Mouse (Mus musculus) intestine, postnatal 0 days (tissue): ENCODE results near the gene Commd4. TPM values are rescaled to one million over a fixed set of nuclear protein-coding genes. Genes with fewer than 3 reads are reported as not detected.

Source experiments
- ATAC-seq: fragments of 200-750 bp; cut with Nextera tagmentation; 2 replicates; pipeline ENCODE4 v1.8.0; 2017; ENCODE audit warnings: mild to moderate bottlenecking, moderate TSS enrichment, moderate library complexity
- H3K27ac ChIP-seq: fragments of 300-500 bp; sonication (generic); 2 replicates; pipeline ENCODE4 v1.5.1; 2014; ENCODE audit warnings: mild to moderate bottlenecking, low read depth, low read length, moderate library complexity
- H3K27me3 ChIP-seq: fragments of 300-500 bp; sonication (generic); replicated peaks from 2 replicates; pipeline ENCODE4 v1.6.1; 2014; ENCODE audit warnings: low read length, mixed read lengths; ENCODE audit not compliant: control insufficient read depth, insufficient read depth
- H3K36me3 ChIP-seq: fragments of 300-500 bp; sonication (generic); 2 replicates; pipeline ENCODE4 v1.6.1; 2014; ENCODE audit warnings: mild to moderate bottlenecking, moderate library complexity; ENCODE audit not compliant: control insufficient read depth, insufficient read depth
- H3K4me1 ChIP-seq: fragments of 300-500 bp; sonication (generic); replicated peaks from 2 replicates; pipeline ENCODE4 v1.6.1; 2014; ENCODE audit warnings: antibody characterized with exemption, low read length, mixed read lengths; ENCODE audit not compliant: control insufficient read depth, insufficient read depth
- H3K4me2 ChIP-seq: fragments of 300-500 bp; sonication (generic); replicated peaks from 2 replicates; pipeline ENCODE4 v1.6.1; 2014; ENCODE audit warnings: low read depth, mild to moderate bottlenecking, moderate library complexity
- H3K4me3 ChIP-seq: fragments of 300-500 bp; sonication (generic); 2 replicates; pipeline ENCODE4 v1.5.1; 2014; ENCODE audit warnings: low read depth, low read length
- H3K9ac ChIP-seq: fragments of 300-500 bp; sonication (generic); 2 replicates; pipeline ENCODE4 v1.6.1; 2014; ENCODE audit warnings: mild to moderate bottlenecking, low read depth, low read length
- H3K9me3 ChIP-seq: fragments of 300-500 bp; sonication (generic); 2 replicates; pipeline ENCODE4 v1.6.1; 2016; ENCODE audit warnings: mixed run types; ENCODE audit not compliant: control insufficient read depth
- CTCF ChIP-seq: sonication (generic); IDR thresholded peaks from 2 replicates; pipeline ENCODE4 v1.5.1; 2016; ENCODE audit warnings: low read depth, mild to moderate bottlenecking, control low read depth, antibody characterized with exemption, moderate library complexity
- WGBS: fragments of 180-500 bp; shearing (Covaris S2); extraction: QIAGEN DNeasy Blood & Tissue Kit; methylation state at CpG from one replicate; pipeline ENCODE4 v1.1.7; 2014; 5-methylcytosine and 5-hydroxymethylcytosine counted together
- polyA plus RNA-seq: library from polyadenylated mRNA; unstranded; fragments of >200 nt; fragmentation: Nextera tagmentation; extraction: Ambion mirVana; gene quantifications from 2 replicates; pipeline ENCODE4 v1.2.1, GENCODE M21; 2015

Commd4 gene
- polyA plus RNA-seq, 1 experiment from 2014 or later, result 169 TPM

GRCm38 (mm10) chr9:57144830-57145229, 13.3 kb downstream of the Commd4 start:
- H3K4me2 ChIP-seq, result no peak overlapping the region
- no peak overlapping the region for H3K4me3 ChIP-seq
- peaks cover 26% of the 10 kb centered on the region for H3K36me3 ChIP-seq
- peaks cover 9% of the 10 kb centered on the region for H3K4me1 ChIP-seq
- H3K27me3 ChIP-seq, result no peaks in the 10 kb centered on the region
- 93% methylated on average over 8 of the region's 8 CpGs for WGBS
- no peaks in the 10 kb centered on the region for H3K9me3 ChIP-seq
- no peak overlapping the region for H3K27ac ChIP-seq
- no peak for TF ChIP-seq CTCF
- no peak for ATAC-seq
- no peak overlapping the region for H3K9ac ChIP-seq

DNA sequence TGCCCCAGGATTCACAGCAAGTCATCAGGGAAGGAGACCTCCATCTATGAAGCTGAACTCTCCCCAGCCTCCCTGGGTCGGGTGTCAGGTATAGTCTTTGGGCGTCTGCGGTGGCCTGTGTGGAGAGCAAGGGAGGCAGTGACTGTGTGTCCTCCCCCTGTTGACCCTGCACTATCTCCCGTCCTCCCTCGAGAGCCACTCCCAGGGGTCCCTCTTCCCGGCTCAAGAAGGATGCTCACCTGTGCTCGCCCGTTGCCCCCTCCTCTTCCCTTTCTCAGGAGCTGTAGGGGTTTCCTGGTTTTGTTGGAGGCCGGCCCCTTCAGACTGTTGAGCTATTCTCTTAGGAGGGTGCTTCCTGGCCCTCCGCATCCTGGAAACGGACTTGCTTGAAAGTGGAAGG, 14.9 kb downstream of the Commd4 start:
- H3K4me3 ChIP-seq, result no peak overlapping the region
- ATAC-seq, result no peak
- no peaks in the 10 kb centered on the region for H3K9me3 ChIP-seq
- no peak overlapping the region for H3K27ac ChIP-seq
- H3K27me3 ChIP-seq, result no peaks in the 10 kb centered on the region
- 90% methylated on average over 11 of the region's 11 CpGs for WGBS
- peaks cover 9% of the 10 kb centered on the region for H3K4me1 ChIP-seq
- H3K9ac ChIP-seq, result no peak overlapping the region
- H3K4me2 ChIP-seq, result no peak overlapping the region
- H3K36me3 ChIP-seq, result peaks cover 41% of the 10 kb centered on the region
- no peak for TF ChIP-seq CTCF

DNA sequence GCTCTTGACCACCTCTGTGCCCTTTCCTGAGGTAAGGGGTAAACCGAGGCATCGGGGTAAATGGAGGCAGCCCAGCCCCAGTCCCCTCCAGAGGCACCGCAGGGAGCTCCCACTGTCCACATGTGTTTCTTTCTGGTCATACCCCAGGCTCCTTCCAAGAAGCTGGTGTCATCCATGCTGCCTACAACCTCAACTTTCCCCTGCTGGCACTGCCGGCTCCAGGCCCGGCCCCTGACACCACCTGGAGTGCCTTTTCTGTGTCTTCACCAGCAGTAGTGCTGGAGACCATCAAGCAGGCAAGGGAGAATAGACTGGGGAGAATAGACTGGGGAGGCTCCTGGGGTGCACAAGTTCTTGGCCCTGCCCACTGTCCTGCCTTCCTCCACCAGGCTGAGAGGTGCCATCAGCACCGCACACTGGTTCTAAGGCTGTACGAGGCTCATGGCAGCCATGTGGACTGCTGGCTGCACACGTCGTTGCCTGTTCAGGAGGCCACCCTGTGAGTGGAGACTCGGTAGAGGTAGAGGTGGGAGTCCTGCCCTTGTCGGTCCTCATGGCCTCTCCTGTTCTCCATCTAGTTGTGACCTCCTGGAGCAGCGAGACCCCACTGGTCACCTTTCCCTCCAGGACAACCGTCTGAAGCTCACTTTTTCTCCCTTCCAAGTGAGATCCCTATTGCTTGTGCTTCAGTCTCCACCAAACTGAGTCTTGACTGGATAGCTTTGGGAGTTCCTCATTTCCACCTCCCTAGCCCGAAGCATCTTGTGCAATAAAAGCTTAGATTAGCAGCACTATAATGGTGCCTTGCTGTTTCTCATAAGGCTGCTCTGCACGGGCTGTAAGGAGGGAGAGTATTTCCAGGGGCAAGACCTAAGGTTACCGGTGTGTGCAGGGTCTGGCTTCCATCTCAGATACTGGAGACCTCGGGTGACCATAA, 16.4 kb downstream of the Commd4 start:
- TF ChIP-seq CTCF, result no peak
- H3K9me3 ChIP-seq, result no peaks in the 10 kb centered on the region
- peaks cover 57% of the 10 kb centered on the region for H3K36me3 ChIP-seq
- no peak overlapping the region for H3K27ac ChIP-seq
- ATAC-seq, result no peak
- no peak overlapping the region for H3K4me3 ChIP-seq
- no peaks in the 10 kb centered on the region for H3K4me1 ChIP-seq
- H3K4me2 ChIP-seq, result no peak overlapping the region
- no peaks in the 10 kb centered on the region for H3K27me3 ChIP-seq
- 88% methylated on average over 17 of the region's 17 CpGs for WGBS
- no peak overlapping the region for H3K9ac ChIP-seq

DNA sequence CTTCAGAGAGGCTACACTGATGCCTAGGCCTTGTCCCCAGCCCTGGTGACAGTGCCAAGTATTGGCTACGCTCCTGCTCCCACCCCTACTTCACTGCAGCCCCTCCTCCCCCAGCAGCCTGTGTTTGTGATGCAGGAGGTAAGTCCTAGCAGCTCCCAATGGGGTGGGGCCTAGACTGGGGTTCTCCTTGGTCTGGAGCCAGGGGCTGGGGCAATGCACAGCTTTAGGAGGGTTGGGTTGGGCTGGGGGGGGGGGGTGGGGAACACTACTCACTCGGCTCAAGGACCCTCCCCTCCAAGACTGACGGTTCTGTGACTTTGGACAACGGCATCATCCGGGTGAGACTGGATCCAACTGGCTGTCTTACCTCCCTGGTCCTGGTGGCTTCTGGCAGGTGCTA, 18.6 kb downstream of the Commd4 start:
- no peak overlapping the region for H3K4me3 ChIP-seq
- H3K36me3 ChIP-seq, result peaks cover 70% of the 10 kb centered on the region
- H3K9ac ChIP-seq, result no peak overlapping the region
- no peaks in the 10 kb centered on the region for H3K27me3 ChIP-seq
- TF ChIP-seq CTCF, result no peak
- no peaks in the 10 kb centered on the region for H3K4me1 ChIP-seq
- no peak overlapping the region for H3K4me2 ChIP-seq
- 77% methylated on average over 5 of the region's 5 CpGs for WGBS
- H3K27ac ChIP-seq, result no peak overlapping the region
- ATAC-seq, result no peak
- no peaks in the 10 kb centered on the region for H3K9me3 ChIP-seq

DNA sequence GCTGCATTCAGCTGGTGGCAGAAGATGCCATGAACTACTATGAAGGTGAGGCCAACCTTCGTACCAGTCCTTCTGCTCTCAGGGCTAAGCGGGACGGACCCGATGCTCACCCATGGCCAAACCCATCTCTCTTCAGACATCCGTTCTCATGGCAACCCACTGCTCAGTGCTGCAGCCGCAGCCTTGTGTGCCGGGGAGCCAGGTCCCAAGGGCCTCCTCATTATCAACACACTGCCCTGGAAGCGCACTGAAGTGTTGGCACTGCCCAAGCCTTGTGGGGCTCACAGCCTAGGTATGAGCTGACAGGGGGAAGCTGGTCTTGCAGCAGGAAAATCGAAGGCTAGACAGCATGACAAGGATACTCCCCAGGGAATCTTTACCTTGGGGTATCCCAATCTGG, 19.0 kb downstream of the Commd4 start:
- peaks cover 68% of the 10 kb centered on the region for H3K36me3 ChIP-seq
- H3K4me2 ChIP-seq, result no peak overlapping the region
- H3K27me3 ChIP-seq, result no peaks in the 10 kb centered on the region
- no peaks in the 10 kb centered on the region for H3K4me1 ChIP-seq
- H3K4me3 ChIP-seq, result no peak overlapping the region
- no peaks in the 10 kb centered on the region for H3K9me3 ChIP-seq
- no peak for TF ChIP-seq CTCF
- no peak overlapping the region for H3K27ac ChIP-seq
- ATAC-seq, result no peak
- 93% methylated on average over 9 of the region's 9 CpGs for WGBS
- H3K9ac ChIP-seq, result no peak overlapping the region

- ATAC-seq, result no peak
- no peaks in the 10 kb centered on the region for H3K4me1 ChIP-seq
- peaks cover 66% of the 10 kb centered on the region for H3K36me3 ChIP-seq
- no peak overlapping the region for H3K4me2 ChIP-seq
- H3K9me3 ChIP-seq, result no peaks in the 10 kb centered on the region
- no peak overlapping the region for H3K9ac ChIP-seq
- H3K27me3 ChIP-seq, result no peaks in the 10 kb centered on the region
- H3K27ac ChIP-seq, result no peak overlapping the region
- no peak for TF ChIP-seq CTCF
- 89% methylated on average over 6 of the region's 6 CpGs for WGBS
- H3K4me3 ChIP-seq, result no peak overlapping the region
Observed at GRCm38 (mm10) chr9:57138507-57138906, 19.6 kb downstream of the Commd4 start.
